Mouse (Mus musculus) embryonic stem cell, embryonic (primary cell): Measurements from ENCODE around the gene Ttyh3.

ENCODE experiments used
- CTCF ChIA-PET, 4 experiments: fragments of 300-600 bp in 2 of 4; fragments of 350-600 bp in 2 of 4; sonication (Branson Sonifier 250); formaldehyde crosslinking; loops; one replicate each; lab custom pipeline; 2022; ENCODE audit warnings: inconsistent platforms in 2 of 4; lab: Charles Lee
- POLR2A ChIA-PET, 4 experiments: fragments of 300-600 bp in 2 of 4; fragments of 350-600 bp in 2 of 4; sonication (Branson Sonifier 250); formaldehyde crosslinking; loops; one replicate each; lab custom pipeline; 2022; ENCODE audit warnings: antibody characterized with exemption in 4 of 4, inconsistent platforms in 1 of 4; lab: Charles Lee

The Ttyh3 gene

GRCm38 (mm10) chr5:140661875-140662643 is 13.2 kb upstream of the Ttyh3 start:
- CTCF ChIA-PET = interaction anchor here (0.7 to 2.5 kb wide), 11 partner anchors 9 to 196 kb away, joined by 3 to 9 read pairs (median 3); no protein-coding TSS in a partner anchor
- POLR2A ChIA-PET = interaction anchor here in 3 of 4 experiments (0.6 to 2.3 kb wide), 9 partner anchors 9 to 1239 kb away, joined by 3 to 10 read pairs (median 3); partner anchors contain the start of genes Gper1 (in 1 of the 3) and Ttyh3 (in 1 of the 3)

DNA sequence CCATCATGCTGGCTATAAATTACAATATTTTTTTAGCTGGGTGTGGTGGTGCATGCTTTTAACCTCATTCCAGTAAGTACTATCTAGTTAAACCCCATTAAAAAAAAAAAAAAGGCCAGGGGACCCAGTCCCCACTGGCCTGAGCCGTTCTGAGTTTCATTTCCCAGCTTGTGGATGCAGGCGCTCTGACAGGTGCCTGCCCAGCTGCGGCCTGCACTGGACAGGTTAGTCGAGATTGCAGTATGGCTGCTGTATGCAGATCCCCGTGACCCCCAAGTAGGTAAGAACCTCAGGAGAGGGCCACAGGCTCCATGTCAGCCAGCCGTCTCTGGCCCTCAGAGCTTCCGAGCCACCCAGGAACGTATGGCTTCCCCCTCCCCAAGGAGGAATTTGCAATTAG is 12.6 kb upstream of the Ttyh3 start:
- POLR2A ChIA-PET = interaction anchor here (0.7 to 2.3 kb wide), 5 partner anchors 11 to 122 kb away, joined by 3 to 10 read pairs (median 4); partner anchors contain the start of gene Ttyh3 (in 1 of the 4)
- CTCF ChIA-PET = interaction anchor here (0.5 to 1.2 kb wide), 4 partner anchors 9 to 89 kb away, joined by 3 to 4 read pairs (median 4); no protein-coding TSS in a partner anchor

- ChIA-PET POLR2A (interaction anchor here in 1 of 4 experiments (0.6 to 1.4 kb wide), 4 partner anchors 9 to 187 kb away, joined by 3 to 4 read pairs (median 3); partner anchors contain the start of gene Ttyh3), CTCF (no interaction called here)
Measured at GRCm38 (mm10) chr5:140660398-140660797, 11.6 kb upstream of the Ttyh3 start.

DNA sequence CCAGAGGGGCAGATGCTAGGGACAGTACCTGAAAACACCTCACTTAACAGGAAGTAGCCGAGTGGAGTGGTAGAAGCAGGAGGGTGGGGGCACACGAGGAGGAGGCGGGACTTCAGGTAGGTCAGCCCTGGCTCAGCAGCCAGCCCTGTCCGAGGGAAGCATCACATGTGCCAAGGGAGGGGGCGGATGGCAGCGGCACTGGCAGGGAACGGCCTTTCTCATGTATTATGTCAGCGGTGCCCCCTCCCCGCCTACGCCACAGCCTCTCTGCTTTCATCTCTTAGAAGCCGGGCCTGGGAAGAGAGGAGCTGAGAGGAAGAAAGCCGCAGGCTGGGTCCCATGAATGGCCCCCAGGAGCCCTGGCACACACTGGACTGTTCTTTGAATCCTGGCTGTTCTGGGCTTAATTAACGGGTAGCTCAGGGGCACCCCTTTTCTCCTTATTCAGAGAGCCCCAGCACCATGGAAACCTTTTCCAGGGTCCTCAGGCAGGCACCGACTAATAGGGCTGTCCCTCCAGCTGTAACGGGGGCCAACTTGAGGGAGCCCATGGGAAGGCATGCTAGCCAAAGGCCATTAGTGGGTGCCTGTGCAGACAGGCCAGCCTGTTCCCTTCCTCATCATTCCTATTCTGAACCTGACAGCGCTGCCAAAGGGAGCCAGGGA is 10.9 kb upstream of the Ttyh3 start:
- ChIA-PET POLR2A (interaction anchor here in 1 of 4 experiments (0.6 to 1.4 kb wide), 4 partner anchors 8 to 186 kb away, joined by 3 to 4 read pairs (median 3); partner anchors contain the start of gene Ttyh3), CTCF (no interaction called here)

DNA sequence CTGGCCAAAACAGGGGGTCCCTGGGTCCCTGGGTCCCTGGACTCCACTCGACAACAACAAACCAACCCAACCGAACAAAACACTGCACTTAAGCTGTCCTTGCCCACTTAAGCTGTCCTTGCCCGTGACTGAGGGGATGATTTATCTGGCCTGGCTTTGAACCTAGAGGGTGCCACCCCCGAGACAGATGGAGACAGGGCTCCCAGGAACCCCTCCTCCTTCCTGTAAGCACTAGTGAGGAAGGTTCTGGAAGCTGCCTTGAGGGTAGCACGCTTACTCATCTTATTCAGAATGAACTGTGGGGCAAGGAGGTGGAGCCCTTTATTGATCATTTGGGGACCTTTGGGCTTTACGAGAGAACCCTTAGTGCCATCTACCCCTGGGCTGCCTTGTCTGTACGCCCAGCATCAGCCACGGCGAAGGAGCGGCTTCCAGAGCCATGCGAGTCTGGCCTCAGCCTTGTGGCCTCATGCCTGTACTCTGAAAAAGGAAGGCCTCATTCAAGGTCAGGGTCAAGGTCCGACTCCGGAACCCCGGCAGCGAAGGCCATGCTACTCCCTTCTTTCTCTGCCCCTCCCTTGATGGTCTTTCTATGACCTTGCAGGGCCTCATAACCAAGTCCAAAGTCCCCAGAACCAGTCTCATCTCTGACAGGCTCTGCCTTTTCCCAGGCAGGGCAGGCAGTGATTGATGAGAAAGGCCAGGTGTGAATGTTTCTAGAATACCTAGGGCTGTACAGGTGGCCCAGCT is 5.4 kb upstream of the Ttyh3 start:
- POLR2A ChIA-PET = no interaction called here
- CTCF ChIA-PET = no interaction called here

GRCm38 (mm10) chr5:140652587-140652986 is 3.8 kb upstream of the Ttyh3 start:
- CTCF ChIA-PET = no interaction called here
- POLR2A ChIA-PET = interaction anchor here in 1 of 4 experiments (0.7 kb wide), 1 partner anchor 205 kb away, joined by 3 read pairs; no protein-coding TSS in a partner anchor

DNA sequence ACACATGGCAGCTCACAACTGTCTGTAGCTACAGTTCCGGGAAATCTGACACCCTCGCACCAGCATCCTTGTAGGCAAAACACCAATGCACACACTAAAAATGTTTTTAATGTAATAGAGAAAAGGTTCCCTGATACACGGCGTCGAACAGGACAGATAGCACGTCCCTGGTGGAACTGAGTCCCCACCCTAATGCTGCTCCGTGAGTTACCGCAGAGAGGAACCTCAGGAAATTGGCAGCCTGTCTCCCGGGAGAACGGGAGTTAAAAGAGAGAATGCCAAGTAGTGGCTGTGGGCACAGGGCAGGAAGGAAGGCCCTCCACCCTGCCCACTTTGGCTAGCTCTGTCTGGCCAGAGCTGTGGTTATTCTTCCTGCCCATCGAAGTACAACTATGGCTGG is 2.4 kb upstream of the Ttyh3 start:
- ChIA-PET POLR2A (interaction anchor here in 3 of 4 experiments (0.6 to 1.1 kb wide), 3 partner anchors 9 to 263 kb away, joined by 3 to 4 read pairs (median 3); partner anchors contain the start of gene Brat1 (in 1 of the 3)), CTCF (no interaction called here)

DNA sequence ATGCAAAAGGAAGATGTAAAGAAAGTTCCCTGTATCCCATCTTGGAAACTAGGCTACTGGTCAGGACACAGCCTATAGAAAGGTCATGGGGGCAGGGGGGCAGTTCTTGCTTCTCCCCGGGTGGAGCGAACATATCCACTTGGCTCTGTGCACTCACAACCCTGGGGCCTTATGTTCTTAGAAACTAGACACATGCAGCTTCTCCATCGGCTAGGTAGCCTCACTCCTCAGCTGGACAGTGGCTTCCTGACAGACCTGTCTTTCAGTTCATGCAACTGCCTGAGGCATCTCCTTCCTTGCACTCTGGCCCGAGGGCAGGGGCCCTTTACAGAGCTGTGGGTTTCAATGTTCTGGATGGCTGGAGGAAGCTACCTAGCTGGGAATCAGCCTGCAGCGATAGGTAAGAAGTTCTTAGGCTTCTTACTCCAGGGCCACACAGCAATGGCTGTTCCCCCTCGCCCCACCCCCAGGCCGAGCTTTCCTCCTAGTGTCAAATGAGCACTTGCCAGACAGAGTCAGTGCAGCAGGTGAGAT is 1.1 kb upstream of the Ttyh3 start:
- POLR2A ChIA-PET = interaction anchor here in 3 of 4 experiments (0.6 to 2.3 kb wide), 13 partner anchors 11 to 924 kb away, joined by 3 to 14 read pairs (median 4); partner anchors contain the start of genes Brat1 (in 2 of the 3), Eif3b (in 1 of the 3) and Iqce (in 1 of the 3)
- CTCF ChIA-PET = interaction anchor here in 2 of 4 experiments (0.5 to 2.4 kb wide), 6 partner anchors 15 to 1852 kb away, joined by 3 to 8 read pairs (median 4); no protein-coding TSS in a partner anchor

- ChIA-PET POLR2A (interaction anchor here in 3 of 4 experiments (0.6 to 2.3 kb wide), 20 partner anchors 10 to 474 kb away, joined by 3 to 14 read pairs (median 4); partner anchors contain the start of genes Brat1 (in 2 of the 3), Eif3b (in 2 of the 3), Chst12 (in 1 of the 3) and Lfng (in 1 of the 3)), CTCF (interaction anchor here in 2 of 4 experiments (0.5 to 2.4 kb wide), 8 partner anchors 13 to 109 kb away, joined by 3 to 8 read pairs (median 4); no protein-coding TSS in a partner anchor)
Measured at GRCm38 (mm10) chr5:140649101-140649667, 353 bp upstream of the Ttyh3 start.

GRCm38 (mm10) chr5:140647821-140648518 is 861 bp downstream of the Ttyh3 start:
- POLR2A ChIA-PET = interaction anchor here in 3 of 4 experiments (0.6 to 2.3 kb wide), 15 partner anchors 8 to 327 kb away, joined by 3 to 14 read pairs (median 5); partner anchors contain the start of genes Brat1 (in 2 of the 3), Chst12 (in 1 of the 3), Eif3b (in 1 of the 3) and Iqce (in 1 of the 3)
- CTCF ChIA-PET = interaction anchor here in 3 of 4 experiments (0.6 to 2.4 kb wide), 9 partner anchors 12 to 151 kb away, joined by 3 to 8 read pairs (median 3); no protein-coding TSS in a partner anchor

DNA sequence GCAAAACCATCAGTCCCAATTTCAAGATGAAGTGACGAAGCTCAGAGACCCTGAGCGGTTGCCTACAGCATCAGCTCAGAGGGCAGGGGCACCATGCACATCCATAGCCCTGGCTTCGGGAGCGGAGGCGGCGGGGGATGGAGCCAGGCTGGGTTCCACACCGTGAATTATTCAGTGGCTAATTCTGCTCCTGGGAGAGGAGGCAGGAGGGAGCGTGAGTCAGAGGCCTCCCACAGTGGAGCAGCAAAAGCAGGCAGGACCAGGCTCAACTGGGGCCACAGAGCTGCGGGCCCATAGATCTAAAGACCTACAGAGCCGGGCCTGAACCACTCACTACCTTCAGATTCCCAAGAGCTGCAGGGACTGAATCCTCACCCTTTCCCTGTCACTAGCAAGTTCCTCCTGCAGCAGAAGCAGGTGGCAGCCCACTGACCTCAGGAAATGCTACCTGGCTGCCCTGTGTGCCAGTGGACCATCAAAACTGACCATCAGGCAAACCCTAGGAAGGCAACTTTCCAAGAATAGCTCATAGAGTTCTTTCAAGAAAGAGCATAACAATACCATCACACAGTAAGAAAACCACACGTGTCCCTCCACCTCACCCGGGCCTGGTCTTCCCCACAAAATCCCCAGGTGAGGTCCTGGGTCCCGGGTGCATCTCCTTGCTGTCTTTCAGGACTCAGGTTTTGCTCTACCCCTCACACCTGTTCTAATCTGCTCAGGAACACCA is 1.6 kb downstream of the Ttyh3 start:
- POLR2A ChIA-PET = interaction anchor here in 1 of 4 experiments (0.9 to 1.4 kb wide), 2 partner anchors 11 to 326 kb away, joined by 3 to 4 read pairs; partner anchors contain the start of gene Mad1l1
- CTCF ChIA-PET = no interaction called here

DNA sequence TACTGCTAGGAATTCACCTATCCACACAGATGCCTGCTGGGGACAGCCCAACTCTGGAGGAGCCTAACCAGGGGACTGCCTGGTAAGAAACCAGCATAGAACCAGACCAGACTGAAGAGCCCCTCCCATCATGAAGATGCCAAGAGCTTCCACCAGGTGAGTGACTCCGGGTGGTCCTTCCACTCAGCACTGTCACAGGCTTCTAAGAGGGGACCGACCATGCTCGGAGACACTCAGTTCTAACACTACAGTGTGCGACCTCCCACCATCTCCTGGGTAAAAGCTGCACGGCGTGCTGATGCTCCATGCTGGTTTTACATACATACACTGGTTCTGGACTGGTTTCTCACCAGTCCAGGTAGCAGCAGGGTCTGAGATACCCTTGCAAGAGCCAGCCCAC is 2.7 kb downstream of the Ttyh3 start:
- POLR2A ChIA-PET = interaction anchor here in 1 of 4 experiments (0.9 kb wide), 2 partner anchors 9 to 10 kb away, joined by 3 read pairs; no protein-coding TSS in a partner anchor
- CTCF ChIA-PET = interaction anchor here in 1 of 4 experiments (0.5 kb wide), 2 partner anchors 100 to 245 kb away, joined by 3 to 7 read pairs; no protein-coding TSS in a partner anchor

DNA sequence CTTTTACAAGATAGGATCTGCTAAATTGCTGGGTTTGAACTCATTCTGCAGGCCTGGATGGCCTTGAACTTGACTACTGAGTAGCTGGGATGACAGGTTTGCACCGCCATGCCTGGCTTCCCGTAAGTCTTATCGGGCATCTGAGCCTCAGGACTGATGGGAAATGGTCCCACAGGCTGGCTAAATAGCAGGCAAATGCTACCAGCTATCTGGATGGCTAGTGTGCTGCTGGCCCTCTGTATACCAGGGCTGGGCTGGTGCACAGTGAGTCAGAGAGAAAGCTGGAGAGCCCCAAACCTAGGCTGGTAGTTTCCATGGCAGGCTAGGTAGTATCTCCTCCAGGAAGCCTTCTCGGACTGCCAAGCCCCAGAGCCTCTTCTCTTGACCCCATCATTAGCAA is 3.4 kb downstream of the Ttyh3 start:
- POLR2A ChIA-PET = interaction anchor here in 2 of 4 experiments (0.8 to 0.9 kb wide), 2 partner anchors 8 to 140 kb away, joined by 3 read pairs; partner anchors contain the start of gene Chst12 (in 1 of the 2)
- CTCF ChIA-PET = interaction anchor here (0.5 to 2.0 kb wide), 8 partner anchors 10 to 246 kb away, joined by 3 to 7 read pairs (median 3); no protein-coding TSS in a partner anchor

DNA sequence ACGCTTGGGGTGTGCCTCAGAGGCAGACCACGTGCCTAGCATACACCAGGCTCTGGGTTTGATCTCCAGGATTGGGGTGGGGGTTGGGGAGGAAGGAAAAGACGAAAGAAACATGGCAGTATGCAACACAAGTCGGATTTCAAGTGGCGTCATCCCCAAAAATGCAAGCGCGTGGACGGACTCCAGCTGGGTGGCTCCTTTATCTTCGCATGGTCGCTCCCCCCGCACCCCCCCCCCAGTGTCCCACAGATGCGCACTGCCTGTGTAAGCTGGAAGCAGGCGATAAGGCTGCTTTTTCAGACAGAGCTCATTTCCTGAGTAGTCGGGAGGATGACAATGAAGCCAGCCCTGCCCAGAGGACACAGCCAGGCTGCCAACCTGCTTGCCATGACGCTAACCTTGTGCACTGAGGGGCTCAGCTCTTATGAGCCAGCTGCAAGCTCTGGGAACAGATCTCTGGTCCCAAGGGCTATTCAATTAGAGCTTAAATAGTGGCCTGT is 4.1 kb downstream of the Ttyh3 start:
- POLR2A ChIA-PET = no interaction called here
- CTCF ChIA-PET = interaction anchor here (0.7 to 2.1 kb wide), 9 partner anchors 10 to 126 kb away, joined by 3 to 6 read pairs (median 3); no protein-coding TSS in a partner anchor

DNA sequence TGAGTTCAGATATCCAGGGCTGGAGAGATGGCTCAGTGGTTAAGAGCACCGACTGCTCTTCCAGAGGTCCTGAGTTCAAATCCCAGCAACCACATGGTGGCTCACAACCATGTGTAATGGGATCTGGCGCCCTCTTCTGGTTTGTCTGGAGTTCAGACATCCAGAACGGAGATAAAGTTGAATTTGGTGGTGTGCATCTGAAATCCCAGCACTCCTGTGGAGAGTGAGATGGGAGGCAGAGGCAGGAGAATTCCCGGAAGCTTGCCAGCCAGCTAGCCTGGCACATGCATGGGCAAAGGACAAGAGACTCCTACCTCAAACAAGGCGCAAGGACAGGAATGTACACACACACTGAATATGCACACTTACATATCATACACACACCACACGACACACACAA is 4.6 kb downstream of the Ttyh3 start:
- CTCF ChIA-PET = interaction anchor here in 3 of 4 experiments (0.7 to 2.1 kb wide), 10 partner anchors 9 to 104 kb away, joined by 3 to 6 read pairs (median 4); no protein-coding TSS in a partner anchor
- POLR2A ChIA-PET = no interaction called here
